ENCODE assay signal across 9 mouse cellular contexts in genomic region chr12:103143798-103144565, GRCm38 (mm10).
DNase-seq lines count a peak whose midpoint lies in the region; ATAC-seq and TF ChIP-seq lines count a peak whose summit lies in the region.
"Had no signal": no experiment of that assay in that cellular context is flagged by ENCODE, and none has a peak within 500 bp of the region (broad histone marks: within the 10 kb centered on the region; RNA-seq: fewer than 3 reads in every experiment).

No protein-coding gene starts in this region.

- H3K27me3 ChIP-seq in heart, postnatal 0 days (ENCODE audit: control insufficient read depth, insufficient read depth, low read length): no peaks in the 10 kb centered on the region
- no peaks in the 10 kb centered on the region for H3K27me3 ChIP-seq in midbrain, embryonic 10.5 days (ENCODE audit: low read depth, poor library complexity, severe bottlenecking)

- H3K9ac ChIP-seq in heart, postnatal 0 days (replicated peaks; ENCODE audit: low read depth, low read length): no peak overlapping the region
- H3K9ac ChIP-seq: limb, embryonic 15.5 days had no signal

- no peaks in the 10 kb centered on the region for H3K4me1 ChIP-seq in heart, postnatal 0 days (ENCODE audit: control insufficient read depth, insufficient read depth)
- peaks cover 14% of the 10 kb centered on the region for H3K4me1 ChIP-seq in midbrain, embryonic 10.5 days
- H3K4me1 ChIP-seq: limb, embryonic 15.5 days had no signal

- H3K4me2 ChIP-seq in heart, postnatal 0 days (ENCODE audit: low read depth, low read length): no peak overlapping the region
- H3K4me2 ChIP-seq: limb, embryonic 15.5 days had no signal

- peaks cover 10% of the 10 kb centered on the region; the same call in 1 of the 2 replicates for H3K9me3 ChIP-seq in heart, postnatal 0 days (replicated peaks; ENCODE audit: control insufficient read depth, low read length)
- peaks cover 7% of the 10 kb centered on the region; the same call in 1 of the 2 replicates for H3K9me3 ChIP-seq in midbrain, embryonic 10.5 days (replicated peaks)
- H3K9me3 ChIP-seq: limb, embryonic 15.5 days had no signal

- peak; percentile 92 for TF ChIP-seq CTCF in heart, postnatal 0 days (IDR thresholded peaks at IDR 0.05; ENCODE audit: low read depth)

- WGBS in heart, postnatal 0 days: 20% methylated on average over 9 of the region's 9 CpGs
- WGBS in midbrain, embryonic 10.5 days: 36% methylated on average over 9 of the region's 9 CpGs

- peak; percentile 29 for ATAC-seq in frontal cortex, adult (ENCODE audit: low TSS enrichment)
- ATAC-seq in heart, postnatal 0 days (ENCODE audit: insufficient read depth, low read depth): peak; percentile 64

- H3K36me3 ChIP-seq in heart, postnatal 0 days (replicated peaks; ENCODE audit: control insufficient read depth, insufficient read depth, low read length): no peaks in the 10 kb centered on the region
- H3K36me3 ChIP-seq in midbrain, embryonic 10.5 days: peaks cover 11% of the 10 kb centered on the region; the same call in 1 of the 2 replicates
- H3K36me3 ChIP-seq: limb, embryonic 15.5 days had no signal

- no peak for TF ChIP-seq EP300 in heart, postnatal 0 days (IDR thresholded peaks at IDR 0.05; ENCODE audit: low read depth)

- DNase-seq in frontal cortex, postnatal 14 days (ENCODE audit: low spot score in 2 of 2): no peak
- peak; percentile 54 to 79 for DNase-seq in adrenal gland, adult (ENCODE audit: inconsistent age in 2 of 2, low spot score in 1 of 2)
- DNase-seq in embryo, embryonic 11 days: peak; percentile 80
- peak; percentile 65 for DNase-seq in heart, postnatal 0 days (ENCODE audit: low spot score)
- DNase-seq in layer of hippocampus, postnatal 10 days (ENCODE audit: low spot score in 2 of 2): peak; percentile 59 to 66
- DNase-seq in midbrain, embryonic 10.5 days (ENCODE audit: low spot score): peak; percentile 58
- peak; percentile 63 for DNase-seq in skeletal muscle tissue, adult 2 months (ENCODE audit: low read depth, low spot score)

- no peak overlapping the region for H3K4me3 ChIP-seq in heart, postnatal 0 days (ENCODE audit: low read depth, low read length)
- H3K4me3 ChIP-seq in midbrain, embryonic 10.5 days: no peak overlapping the region
- H3K4me3 ChIP-seq: limb, embryonic 15.5 days had no signal

- no peak overlapping the region for H3K27ac ChIP-seq in heart, postnatal 0 days (ENCODE audit: low read depth)
- H3K27ac ChIP-seq in midbrain, embryonic 10.5 days (replicated peaks): peak overlapping the region; percentile 61; the same call in 1 of the 2 replicates
- H3K27ac ChIP-seq: limb, embryonic 15.5 days had no signal

Comparison
In these comparisons a context has a peak if more than half of its experiments do, and no peak if none do; other contexts are left out.
1. DNase-seq: peak in adrenal gland, adult (2 of 2), embryo, embryonic 11 days (single experiment), heart, postnatal 0 days (single experiment), layer of hippocampus, postnatal 10 days (2 of 2), midbrain, embryonic 10.5 days (single experiment) and skeletal muscle tissue, adult 2 months (single experiment); none in frontal cortex, postnatal 14 days (0 of 2).